Mouse (Mus musculus) kidney, embryonic 14.5 days (tissue): ENCODE measurements around the gene Olfr272. TPM values are rescaled to one million over a fixed set of nuclear protein-coding genes. Genes with fewer than 3 reads are reported as not detected.

Experiments used
- ATAC-seq: fragments of 200-750 bp; cut with Nextera tagmentation; 2 replicates; pipeline ENCODE4 v1.8.0; 2017; ENCODE audit warnings: moderate number of reproducible peaks, mild to moderate bottlenecking, moderate TSS enrichment, moderate library complexity; ENCODE audit not compliant: low FRiP score, low TSS enrichment
- H3K27ac ChIP-seq: fragments of 300-500 bp; sonication (generic); 2 replicates; pipeline ENCODE4 v1.5.1; 2014; ENCODE audit warnings: low read depth, mild to moderate bottlenecking, low read length, moderate library complexity, mixed read lengths
- H3K27me3 ChIP-seq: fragments of 300-500 bp; sonication (generic); 2 replicates; pipeline ENCODE4 v1.6.1; 2014; ENCODE audit warnings: mild to moderate bottlenecking, low read length; ENCODE audit not compliant: control insufficient read depth, insufficient read depth
- H3K36me3 ChIP-seq: fragments of 300-500 bp; sonication (generic); 2 replicates; pipeline ENCODE4 v1.6.1; 2014; ENCODE audit warnings: low read length, mixed read lengths; ENCODE audit not compliant: control insufficient read depth, insufficient read depth
- H3K4me1 ChIP-seq: fragments of 300-500 bp; sonication (generic); 2 replicates; pipeline ENCODE4 v1.6.1; 2014; ENCODE audit warnings: low read length, mixed read lengths; ENCODE audit not compliant: control insufficient read depth, insufficient read depth
- H3K4me2 ChIP-seq: fragments of 300-500 bp; sonication (generic); replicated peaks from 2 replicates; pipeline ENCODE4 v1.6.1; 2014; ENCODE audit warnings: low read depth, mild to moderate bottlenecking, low read length
- H3K4me3 ChIP-seq: fragments of 300-500 bp; sonication (generic); 2 replicates; pipeline ENCODE4 v1.5.1; 2014; ENCODE audit warnings: mild to moderate bottlenecking, low read length
- H3K9ac ChIP-seq: fragments of 300-500 bp; sonication (generic); 2 replicates; pipeline ENCODE4 v1.6.1; 2014; ENCODE audit warnings: low read depth, mild to moderate bottlenecking, low read length, moderate library complexity
- H3K9me3 ChIP-seq: fragments of 300-500 bp; sonication (generic); 2 replicates; pipeline ENCODE4 v1.6.1; 2016; ENCODE audit warnings: low read length; ENCODE audit not compliant: control insufficient read depth
- WGBS: fragments of 180-500 bp; shearing (Covaris S2); extraction: QIAGEN DNeasy Blood & Tissue Kit; methylation state at CpG from one replicate; pipeline ENCODE4 v1.1.7; 2014; 5-methylcytosine and 5-hydroxymethylcytosine counted together
- polyA plus RNA-seq: library from polyadenylated mRNA; unstranded; fragments of >200 nt; fragmentation: Nextera tagmentation; extraction: Ambion mirVana; gene quantifications from 2 replicates; pipeline ENCODE4 v1.2.1, GENCODE M21; 2014

The Olfr272 gene
- not detected in 2 replicates for polyA plus RNA-seq

- H3K27ac ChIP-seq: no peak within 1 kb of the TSS
- no peak within 1 kb of the TSS for H3K9ac ChIP-seq
- no peaks in the 10 kb centered on the region for H3K9me3 ChIP-seq
- H3K36me3 ChIP-seq: no peaks in the 10 kb centered on the region
- H3K4me3 ChIP-seq: no peak within 1 kb of the TSS
- H3K4me1 ChIP-seq: no peaks in the 10 kb centered on the region
- no peak within 1 kb of the TSS for H3K4me2 ChIP-seq
- H3K27me3 ChIP-seq: no peaks in the 10 kb centered on the region
- no peak for ATAC-seq
- 89% methylated on average over 2 of the region's 2 CpGs for WGBS
Measured at GRCm38 (mm10) chr4:52919078-52919477, at the start of gene Olfr272. Gene Olfr272, minus strand, starts transcription at chr4:52919178.

- Histone ChIP-seq H3K27ac (no peak within 1 kb of the TSS), H3K4me3 (no peak within 1 kb of the TSS), H3K27me3 (no peaks in the 10 kb centered on the region), H3K9me3 (no peaks in the 10 kb centered on the region), H3K36me3 (no peaks in the 10 kb centered on the region), H3K4me2 (no peak within 1 kb of the TSS), H3K4me1 (no peaks in the 10 kb centered on the region), H3K9ac (no peak within 1 kb of the TSS)
- ATAC-seq: no peak
Measured at GRCm38 (mm10) chr4:52964247-52964646, 45.3 kb upstream of the Olfr272 start, which contains the start of gene Olfr270. Gene Olfr270, plus strand, starts transcription at chr4:52964547.

GRCm38 (mm10) chr4:52958693-52959092 lies 39.7 kb upstream of the Olfr272 start:
- H3K9ac ChIP-seq: no peak overlapping the region
- H3K27ac ChIP-seq: no peak overlapping the region
- H3K36me3 ChIP-seq: no peaks in the 10 kb centered on the region
- H3K27me3 ChIP-seq: no peaks in the 10 kb centered on the region
- no peak overlapping the region for H3K4me2 ChIP-seq
- no peak; the same call in 1 of the 2 replicates for ATAC-seq
- no peaks in the 10 kb centered on the region for H3K4me1 ChIP-seq
- no peak overlapping the region for H3K4me3 ChIP-seq
- WGBS: 44% methylated on average over 4 of the region's 4 CpGs
- H3K9me3 ChIP-seq: no peaks in the 10 kb centered on the region

GRCm38 (mm10) chr4:52949005-52949404 lies 30.0 kb upstream of the Olfr272 start:
- H3K36me3 ChIP-seq: no peaks in the 10 kb centered on the region
- peak; percentile 49; the same call in 1 of the 2 replicates for ATAC-seq
- no peaks in the 10 kb centered on the region for H3K27me3 ChIP-seq
- H3K27ac ChIP-seq: no peak overlapping the region
- no peaks in the 10 kb centered on the region for H3K9me3 ChIP-seq
- H3K4me3 ChIP-seq: no peak overlapping the region
- 0 out of 2 replicates have a peak, but pooled peaks cover 5% of the 10 kb centered on the region for H3K4me1 ChIP-seq
- H3K4me2 ChIP-seq: no peak overlapping the region
- no peak overlapping the region for H3K9ac ChIP-seq
- 65% methylated on average over 2 of the region's 2 CpGs for WGBS

GRCm38 (mm10) chr4:52946665-52947064 lies 27.7 kb upstream of the Olfr272 start:
- Histone ChIP-seq H3K9me3 (no peaks in the 10 kb centered on the region), H3K27ac (no peak overlapping the region), H3K4me3 (no peak overlapping the region), H3K9ac (no peak overlapping the region), H3K27me3 (no peaks in the 10 kb centered on the region), H3K36me3 (no peaks in the 10 kb centered on the region), H3K4me2 (no peak overlapping the region), H3K4me1 (0 out of 2 replicates have a peak, but pooled peaks cover 5% of the 10 kb centered on the region)
- ATAC-seq: peak; percentile 95

- Histone ChIP-seq H3K4me2 (no peak overlapping the region), H3K36me3 (no peaks in the 10 kb centered on the region), H3K9ac (no peak overlapping the region), H3K27ac (no peak overlapping the region), H3K4me3 (no peak overlapping the region), H3K27me3 (no peaks in the 10 kb centered on the region), H3K9me3 (no peaks in the 10 kb centered on the region), H3K4me1 (no peaks in the 10 kb centered on the region)
- 86% methylated on average over 4 of the region's 4 CpGs for WGBS
- no peak for ATAC-seq
Measured at GRCm38 (mm10) chr4:52930480-52930879, 11.5 kb upstream of the Olfr272 start.

- Histone ChIP-seq H3K27ac (no peak overlapping the region), H3K4me2 (no peak overlapping the region), H3K9me3 (no peaks in the 10 kb centered on the region), H3K9ac (no peak overlapping the region), H3K4me3 (no peak overlapping the region), H3K4me1 (no peaks in the 10 kb centered on the region), H3K36me3 (no peaks in the 10 kb centered on the region), H3K27me3 (no peaks in the 10 kb centered on the region)
- no peak for ATAC-seq
- 90% methylated on average over 2 of the region's 2 CpGs for WGBS
Measured at GRCm38 (mm10) chr4:52917311-52917688, 1.7 kb downstream of the Olfr272 start.

- no peak overlapping the region for H3K9ac ChIP-seq
- H3K4me3 ChIP-seq: no peak overlapping the region
- H3K27ac ChIP-seq: no peak overlapping the region
- no peak for ATAC-seq
- H3K4me2 ChIP-seq: no peak overlapping the region
- H3K27me3 ChIP-seq: no peaks in the 10 kb centered on the region
- no peaks in the 10 kb centered on the region for H3K4me1 ChIP-seq
- H3K36me3 ChIP-seq: no peaks in the 10 kb centered on the region
- H3K9me3 ChIP-seq: no peaks in the 10 kb centered on the region
- 86% methylated on average over 6 of the region's 6 CpGs for WGBS
Measured at GRCm38 (mm10) chr4:52916659-52917310, 2.2 kb downstream of the Olfr272 start.

GRCm38 (mm10) chr4:52912409-52912808 lies 6.6 kb downstream of the Olfr272 start:
- Histone ChIP-seq H3K4me2 (no peak overlapping the region), H3K27me3 (no peaks in the 10 kb centered on the region), H3K9me3 (no peaks in the 10 kb centered on the region), H3K27ac (no peak overlapping the region), H3K4me3 (no peak overlapping the region), H3K36me3 (no peaks in the 10 kb centered on the region), H3K9ac (no peak overlapping the region), H3K4me1 (no peaks in the 10 kb centered on the region)
- ATAC-seq: no peak
- 47% methylated on average over 3 of the region's 3 CpGs for WGBS
